Mouse (Mus musculus): Measurements from ENCODE around the gene Plvap.

- TF ChIP-seq CTCF (IDR thresholded peaks at IDR 0.05; ENCODE audit: low read depth), result no peak
- TF ChIP-seq EP300 (IDR thresholded peaks at IDR 0.05; ENCODE audit: low read depth), result no peak
These were observed 49.4 kb downstream of the Plvap start for GRCm38 (mm10) chr8:71462191-71462590.
